Comparison of ENCODE assay signal across 34 mouse cellular contexts in the genomic region with DNA sequence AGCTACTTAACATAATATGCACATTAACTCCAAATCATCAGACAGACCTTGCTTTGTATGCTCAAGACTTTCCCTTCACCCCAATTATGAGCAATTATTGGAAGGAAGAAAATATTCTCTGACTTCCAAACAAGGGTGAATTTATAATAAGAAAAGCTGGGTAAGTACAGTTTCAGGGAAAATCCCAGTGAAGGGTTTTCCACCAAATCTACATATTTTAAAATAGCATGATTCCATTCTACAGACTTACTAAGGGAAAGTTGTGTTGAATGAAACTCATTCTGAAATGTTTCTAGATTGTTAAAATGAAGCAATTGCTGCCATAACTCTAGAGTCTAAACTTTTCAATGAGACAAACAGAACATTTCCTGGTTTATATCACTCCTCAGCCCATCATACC.
"Had no signal": no experiment of that assay in that cellular context is flagged by ENCODE, and none has a peak within 500 bp of the region (broad histone marks: within the 10 kb centered on the region; RNA-seq: fewer than 3 reads in every experiment).

No protein-coding gene starts in this region.

- H3K4me2 ChIP-seq: heart, embryonic 11.5 days; heart, embryonic 12.5 days; heart, embryonic 13.5 days; heart, embryonic 15.5 days; hindbrain, embryonic 12.5 days; hindbrain, embryonic 13.5 days; hindbrain, embryonic 14.5 days; hindbrain, embryonic 15.5 days; intestine, embryonic 15.5 days; kidney, embryonic 15.5 days had no signal

- ATAC-seq: hindbrain, embryonic 16.5 days; hindbrain, postnatal 0 days; intestine, embryonic 15.5 days; intestine, embryonic 16.5 days; intestine, postnatal 0 days had no signal

- H3K27me3 ChIP-seq: heart, embryonic 12.5 days; heart, embryonic 13.5 days; heart, embryonic 15.5 days; hindbrain, embryonic 12.5 days; hindbrain, embryonic 13.5 days; hindbrain, embryonic 15.5 days; intestine, embryonic 15.5 days; kidney, embryonic 15.5 days had no signal

- H3K27ac ChIP-seq: heart, embryonic 10.5 days; heart, embryonic 13.5 days; heart, embryonic 15.5 days; hindbrain, embryonic 10.5 days; hindbrain, embryonic 12.5 days; hindbrain, embryonic 13.5 days; hindbrain, embryonic 14.5 days; hindbrain, embryonic 15.5 days; hindbrain, postnatal 0 days; intestine, embryonic 15.5 days; kidney, embryonic 15.5 days; kidney, postnatal 0 days; layer of hippocampus, adult 2 months; left cerebral cortex, adult 2 months had no signal

- H3K4me3 ChIP-seq: heart, embryonic 10.5 days; heart, embryonic 12.5 days; heart, embryonic 13.5 days; heart, embryonic 15.5 days; hindbrain, embryonic 10.5 days; hindbrain, embryonic 12.5 days; hindbrain, embryonic 13.5 days; hindbrain, embryonic 15.5 days; intestine, embryonic 15.5 days; kidney, embryonic 15.5 days; layer of hippocampus, adult 2 months; left cerebral cortex, adult 2 months had no signal

- H3K36me3 ChIP-seq: heart, embryonic 10.5 days; heart, embryonic 12.5 days; heart, embryonic 13.5 days; heart, embryonic 15.5 days; hindbrain, embryonic 10.5 days; hindbrain, embryonic 12.5 days; hindbrain, embryonic 13.5 days; hindbrain, embryonic 15.5 days; intestine, embryonic 15.5 days; kidney, embryonic 15.5 days had no signal

- H3K9ac ChIP-seq: heart, embryonic 12.5 days; heart, embryonic 13.5 days; heart, embryonic 15.5 days; hindbrain, embryonic 12.5 days; hindbrain, embryonic 13.5 days; hindbrain, embryonic 14.5 days; hindbrain, embryonic 15.5 days; intestine, embryonic 15.5 days; kidney, embryonic 15.5 days had no signal

- DNase-seq: heart, postnatal 10 days; heart, postnatal 14 days; heart, postnatal 36 days; heart, postnatal 4 days; kidney, adult 11 months; kidney, adult 18-20 months; kidney, adult 8-10 months; kidney, adult 9 months; kidney, postnatal 10 days; kidney, postnatal 14 days; kidney, postnatal 25 days; kidney, postnatal 36 days; kidney, postnatal 4 days; layer of hippocampus, adult 9-11 months; layer of hippocampus, postnatal 36 days had no signal

- H3K4me1 ChIP-seq: heart, embryonic 10.5 days; heart, embryonic 12.5 days; heart, embryonic 13.5 days; heart, embryonic 15.5 days; hindbrain, embryonic 10.5 days; hindbrain, embryonic 12.5 days; intestine, embryonic 15.5 days; kidney, embryonic 15.5 days had no signal

- H3K9me3 ChIP-seq: heart, embryonic 10.5 days; heart, embryonic 12.5 days; heart, embryonic 15.5 days; hindbrain, embryonic 10.5 days; hindbrain, embryonic 12.5 days; hindbrain, embryonic 13.5 days; hindbrain, embryonic 15.5 days; intestine, embryonic 15.5 days; kidney, embryonic 15.5 days had no signal
